Mouse (Mus musculus): ENCODE measurements at regions not wholly inside any gene's neighbourhood (a gene's known extent, or its start where the extent isn't known, plus 50 kb on each side); places are given as distances from the start of the nearest gene placed in this dataset.

GRCm38 (mm10) chr3:134368591-134368990 lies 132.3 kb downstream of the Cxxc4 start:
- H3K36me3 ChIP-seq (ENCODE audit: control insufficient read depth, insufficient read depth, low read length, poor library complexity, severe bottlenecking) = no peaks in the 10 kb centered on the region
- H3K9me3 ChIP-seq (ENCODE audit: control insufficient read depth, insufficient read depth, low read depth, low read length) = no peaks in the 10 kb centered on the region
- no peak overlapping the region for H3K4me3 ChIP-seq (ENCODE audit: insufficient read depth in 1 of 2, low read depth in 1 of 2, low read length in 2 of 2, poor library complexity in 1 of 2, severe bottlenecking in 1 of 2)
- no peak overlapping the region for H3K27ac ChIP-seq (ENCODE audit: insufficient read depth, low read depth, low read length, poor library complexity, severe bottlenecking)
- no peaks in the 10 kb centered on the region for H3K4me1 ChIP-seq (ENCODE audit: control insufficient read depth in 2 of 2, insufficient read depth in 2 of 2, low read length in 2 of 2, poor library complexity in 1 of 2)
- no peak for TF ChIP-seq MAFK (IDR thresholded peaks at IDR 0.05; ENCODE audit: insufficient read depth, low read depth, low read length)
- no peak for TF ChIP-seq CHD2 (IDR thresholded peaks at IDR 0.05; ENCODE audit: low read depth, low read length)
- no peak for TF ChIP-seq ZC3H11A (IDR thresholded peaks at IDR 0.05; ENCODE audit: borderline replicate concordance, low read depth, low read length)
- TF ChIP-seq ZNF384 (IDR thresholded peaks at IDR 0.05; ENCODE audit: low read depth, low read length) = no peak
- no peak for TF ChIP-seq HCFC1 (IDR thresholded peaks at IDR 0.05; ENCODE audit: borderline replicate concordance, insufficient read depth, low read length)
- DNase-seq (ENCODE audit: low read depth, low spot score) = no peak
- no peak overlapping the region for H3K9ac ChIP-seq (ENCODE audit: insufficient read depth, low read depth, low read length, poor library complexity, severe bottlenecking)
- in situ Hi-C loops (cut with MboI; ENCODE audit: low sequenced_read_pairs in 2 of 2, unreplicated experiment in 2 of 2) = no loop called here

DNA sequence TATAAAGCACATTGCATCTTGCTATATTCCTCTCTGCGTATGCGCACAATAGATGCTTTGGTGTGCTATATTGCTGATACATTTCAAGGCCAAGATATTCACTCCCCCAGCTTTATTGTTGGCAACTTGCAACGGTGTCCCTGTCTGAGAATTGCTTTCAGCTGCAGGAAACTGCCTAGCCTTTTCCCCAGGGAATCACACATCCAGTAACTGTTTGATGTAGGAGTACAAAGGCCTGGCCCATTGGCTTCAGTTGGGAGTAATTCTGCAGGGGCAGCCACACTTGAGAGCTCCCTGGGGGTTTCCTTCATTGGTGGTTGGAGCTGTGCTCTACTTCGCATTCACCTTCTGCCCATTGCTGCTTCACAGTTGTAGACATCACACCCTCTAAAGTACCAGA lies 132.8 kb downstream of the Cxxc4 start:
- Histone ChIP-seq H3K27ac (ENCODE audit: insufficient read depth, low read depth, low read length, poor library complexity, severe bottlenecking) (no peak overlapping the region), H3K9ac (ENCODE audit: insufficient read depth, low read depth, low read length, poor library complexity, severe bottlenecking) (no peak overlapping the region), H3K4me1 (ENCODE audit: control insufficient read depth in 2 of 2, insufficient read depth in 2 of 2, low read length in 2 of 2, poor library complexity in 1 of 2) (no peaks in the 10 kb centered on the region), H3K4me3 (ENCODE audit: insufficient read depth in 1 of 2, low read depth in 1 of 2, low read length in 2 of 2, poor library complexity in 1 of 2, severe bottlenecking in 1 of 2) (no peak overlapping the region), H3K36me3 (ENCODE audit: control insufficient read depth, insufficient read depth, low read length, poor library complexity, severe bottlenecking) (no peaks in the 10 kb centered on the region), H3K9me3 (ENCODE audit: control insufficient read depth, insufficient read depth, low read depth, low read length) (no peaks in the 10 kb centered on the region)
- DNase-seq (ENCODE audit: low read depth, low spot score) = no peak
- in situ Hi-C loops (cut with MboI; ENCODE audit: low sequenced_read_pairs in 2 of 2, unreplicated experiment in 2 of 2) = no loop called here
- TF ChIP-seq HCFC1 (IDR thresholded peaks at IDR 0.05; ENCODE audit: borderline replicate concordance, insufficient read depth, low read length) (no peak), CHD2 (IDR thresholded peaks at IDR 0.05; ENCODE audit: low read depth, low read length) (no peak), ZNF384 (IDR thresholded peaks at IDR 0.05; ENCODE audit: low read depth, low read length) (no peak), ZC3H11A (IDR thresholded peaks at IDR 0.05; ENCODE audit: borderline replicate concordance, low read depth, low read length) (no peak), MAFK (IDR thresholded peaks at IDR 0.05; ENCODE audit: insufficient read depth, low read depth, low read length) (no peak)

GRCm38 (mm10) chr3:134379549-134379948 lies 143.3 kb downstream of the Cxxc4 start:
- TF ChIP-seq MAFK (IDR thresholded peaks at IDR 0.05; ENCODE audit: insufficient read depth, low read depth, low read length) (no peak), ZNF384 (IDR thresholded peaks at IDR 0.05; ENCODE audit: low read depth, low read length) (no peak), ZC3H11A (IDR thresholded peaks at IDR 0.05; ENCODE audit: borderline replicate concordance, low read depth, low read length) (no peak), CHD2 (IDR thresholded peaks at IDR 0.05; ENCODE audit: low read depth, low read length) (no peak), HCFC1 (IDR thresholded peaks at IDR 0.05; ENCODE audit: borderline replicate concordance, insufficient read depth, low read length) (no peak)
- H3K9ac ChIP-seq (ENCODE audit: insufficient read depth, low read depth, low read length, poor library complexity, severe bottlenecking) = no peak overlapping the region
- no peak for DNase-seq (ENCODE audit: low read depth, low spot score)
- no peak overlapping the region for H3K4me3 ChIP-seq (ENCODE audit: insufficient read depth in 1 of 2, low read depth in 1 of 2, low read length in 2 of 2, poor library complexity in 1 of 2, severe bottlenecking in 1 of 2)
- no peaks in the 10 kb centered on the region for H3K9me3 ChIP-seq (ENCODE audit: control insufficient read depth, insufficient read depth, low read depth, low read length)
- in situ Hi-C loops (cut with MboI; ENCODE audit: low sequenced_read_pairs in 2 of 2, unreplicated experiment in 2 of 2) = no loop called here
- no peak overlapping the region for H3K27ac ChIP-seq (ENCODE audit: insufficient read depth, low read depth, low read length, poor library complexity, severe bottlenecking)
- H3K36me3 ChIP-seq (ENCODE audit: control insufficient read depth, insufficient read depth, low read length, poor library complexity, severe bottlenecking) = no peaks in the 10 kb centered on the region
- no peaks in the 10 kb centered on the region for H3K4me1 ChIP-seq (ENCODE audit: control insufficient read depth in 2 of 2, insufficient read depth in 2 of 2, low read length in 2 of 2, poor library complexity in 1 of 2)

GRCm38 (mm10) chr3:134390472-134391336 lies 154.4 kb downstream of the Cxxc4 start:
- no peak overlapping the region for H3K4me3 ChIP-seq (ENCODE audit: insufficient read depth in 1 of 2, low read depth in 1 of 2, low read length in 2 of 2, poor library complexity in 1 of 2, severe bottlenecking in 1 of 2)
- no peak for DNase-seq (ENCODE audit: low read depth, low spot score)
- H3K9ac ChIP-seq (ENCODE audit: insufficient read depth, low read depth, low read length, poor library complexity, severe bottlenecking) = no peak overlapping the region
- no peaks in the 10 kb centered on the region for H3K9me3 ChIP-seq (ENCODE audit: control insufficient read depth, insufficient read depth, low read depth, low read length)
- H3K36me3 ChIP-seq (ENCODE audit: control insufficient read depth, insufficient read depth, low read length, poor library complexity, severe bottlenecking) = no peaks in the 10 kb centered on the region
- no peak overlapping the region for H3K27ac ChIP-seq (ENCODE audit: insufficient read depth, low read depth, low read length, poor library complexity, severe bottlenecking)
- no peaks in the 10 kb centered on the region for H3K4me1 ChIP-seq (ENCODE audit: control insufficient read depth in 2 of 2, insufficient read depth in 2 of 2, low read length in 2 of 2, poor library complexity in 1 of 2)
- TF ChIP-seq CHD2 (IDR thresholded peaks at IDR 0.05; ENCODE audit: low read depth, low read length) = no peak
- no peak for TF ChIP-seq MAFK (IDR thresholded peaks at IDR 0.05; ENCODE audit: insufficient read depth, low read depth, low read length)
- TF ChIP-seq HCFC1 (IDR thresholded peaks at IDR 0.05; ENCODE audit: borderline replicate concordance, insufficient read depth, low read length) = no peak
- no peak for TF ChIP-seq ZNF384 (IDR thresholded peaks at IDR 0.05; ENCODE audit: low read depth, low read length)
- no peak for TF ChIP-seq ZC3H11A (IDR thresholded peaks at IDR 0.05; ENCODE audit: borderline replicate concordance, low read depth, low read length)
- in situ Hi-C loops (cut with MboI; ENCODE audit: low sequenced_read_pairs in 2 of 2, unreplicated experiment in 2 of 2) = no loop called here
